Mouse (Mus musculus) midbrain, embryonic 12.5 days (tissue): ENCODE measurements around the gene Med13l. TPM values are rescaled to one million over a fixed set of nuclear protein-coding genes. Genes with fewer than 3 reads are reported as not detected.

Source experiments
- ATAC-seq: fragments of 200-750 bp; cut with Nextera tagmentation; 2 replicates; pipeline ENCODE4 v1.8.0; 2017; ENCODE audit warnings: low read depth, moderate TSS enrichment, moderate library complexity; ENCODE audit not compliant: low FRiP score
- H3K27ac ChIP-seq: fragments of 300-500 bp; sonication (generic); replicated peaks from 2 replicates; pipeline ENCODE4 v1.5.1; 2016; ENCODE audit warnings: mild to moderate bottlenecking
- H3K27me3 ChIP-seq: fragments of 300-500 bp; sonication (generic); 2 replicates; pipeline ENCODE4 v1.6.1; 2016; ENCODE audit warnings: mild to moderate bottlenecking
- H3K36me3 ChIP-seq: fragments of 300-500 bp; sonication (generic); 2 replicates; pipeline ENCODE4 v1.6.1; 2016
- H3K4me1 ChIP-seq: fragments of 300-500 bp; sonication (generic); 2 replicates; pipeline ENCODE4 v1.6.1; 2016
- H3K4me2 ChIP-seq: fragments of 300-500 bp; sonication (generic); replicated peaks from 2 replicates; pipeline ENCODE4 v1.6.1; 2016; ENCODE audit warnings: mild to moderate bottlenecking, moderate library complexity
- H3K4me3 ChIP-seq: fragments of 300-500 bp; sonication (generic); 2 replicates; pipeline ENCODE4 v1.5.1; 2016; ENCODE audit warnings: mild to moderate bottlenecking
- H3K9ac ChIP-seq: fragments of 300-500 bp; sonication (generic); replicated peaks from 2 replicates; pipeline ENCODE4 v1.6.1; 2016; ENCODE audit warnings: mild to moderate bottlenecking, moderate library complexity
- H3K9me3 ChIP-seq: fragments of 300-500 bp; sonication (generic); 2 replicates; pipeline ENCODE4 v1.6.1; 2016; ENCODE audit warnings: mild to moderate bottlenecking
- WGBS: fragments of 180-500 bp; shearing (Covaris S2); methylation state at CpG from one replicate; pipeline ENCODE4 v1.1.7; 2016; 5-methylcytosine and 5-hydroxymethylcytosine counted together
- polyA plus RNA-seq: library from polyadenylated mRNA; unstranded; fragments of >200 nt; fragmentation: Nextera tagmentation; extraction: Ambion mirVana; gene quantifications from 2 replicates; pipeline ENCODE4 v1.2.1, GENCODE M21; 2016

Gene Med13l
- polyA plus RNA-seq, 1 experiment from 2014 or later, result 14.7 TPM

DNA sequence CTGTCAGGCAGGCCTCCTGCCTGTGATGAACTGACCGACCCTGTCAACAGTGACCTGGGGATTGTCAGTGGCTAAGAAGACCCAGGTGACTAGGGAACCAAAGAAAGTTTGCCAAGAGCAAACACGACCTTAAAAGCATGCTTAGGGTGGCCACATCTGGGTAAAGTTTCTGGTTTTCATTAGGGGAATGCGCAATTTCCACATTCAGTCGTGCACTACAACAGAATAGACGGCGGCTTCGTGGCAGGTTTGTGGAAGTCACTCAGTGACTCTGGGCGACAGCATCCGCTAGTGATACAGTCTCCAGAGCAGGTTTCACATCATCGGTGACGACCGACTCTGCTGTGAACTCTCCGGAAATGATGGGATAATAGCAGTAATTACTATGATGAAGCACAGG is 34.0 kb upstream of the Med13l start:
- no peak for ATAC-seq
- no peaks in the 10 kb centered on the region for H3K36me3 ChIP-seq
- 83% methylated on average over 13 of the region's 13 CpGs for WGBS
- H3K9ac ChIP-seq, result no peak overlapping the region
- no peaks in the 10 kb centered on the region for H3K9me3 ChIP-seq
- H3K27ac ChIP-seq, result no peak overlapping the region
- no peak overlapping the region for H3K4me2 ChIP-seq
- H3K4me3 ChIP-seq, result no peak overlapping the region
- H3K4me1 ChIP-seq, result peaks cover 11% of the 10 kb centered on the region; the same call in 1 of the 2 replicates
- peaks cover 72% of the 10 kb centered on the region for H3K27me3 ChIP-seq

DNA sequence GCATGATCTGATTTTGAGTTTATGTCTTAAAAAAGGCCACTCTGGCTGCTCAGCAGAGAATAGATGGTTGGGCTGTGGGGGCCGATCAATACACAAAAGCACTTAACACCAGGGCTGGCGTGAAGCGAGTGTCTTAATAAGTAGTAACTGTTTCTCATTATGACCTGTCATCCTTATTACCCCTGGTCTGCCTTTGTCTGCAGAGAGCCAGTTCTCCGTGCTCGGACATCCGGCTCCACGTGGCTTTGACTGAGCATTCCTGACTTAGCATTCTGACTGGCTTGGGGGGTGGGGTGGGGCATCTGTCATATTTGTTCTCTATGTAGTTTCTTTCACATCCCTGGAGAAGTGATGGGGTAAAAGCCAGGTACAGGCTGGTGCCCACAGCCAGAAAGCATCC is 31.2 kb upstream of the Med13l start:
- no peaks in the 10 kb centered on the region for H3K36me3 ChIP-seq
- no peak overlapping the region for H3K4me2 ChIP-seq
- H3K9ac ChIP-seq, result 0 out of 2 replicates have a peak overlapping the region, but pooled peaks have one; percentile 4
- H3K9me3 ChIP-seq, result no peaks in the 10 kb centered on the region
- H3K4me1 ChIP-seq, result peaks cover 20% of the 10 kb centered on the region
- H3K27ac ChIP-seq, result no peak overlapping the region
- H3K27me3 ChIP-seq, result peaks cover 68% of the 10 kb centered on the region
- 9% methylated on average over 7 of the region's 7 CpGs for WGBS
- no peak for ATAC-seq
- H3K4me3 ChIP-seq, result no peak overlapping the region

GRCm38 (mm10) chr5:118532125-118532524 is 28.4 kb upstream of the Med13l start:
- Histone ChIP-seq H3K4me2 (no peak overlapping the region), H3K27me3 (peaks cover 45% of the 10 kb centered on the region), H3K36me3 (no peaks in the 10 kb centered on the region), H3K4me3 (no peak overlapping the region), H3K4me1 (peaks cover 20% of the 10 kb centered on the region), H3K9me3 (no peaks in the 10 kb centered on the region), H3K9ac (no peak overlapping the region), H3K27ac (no peak overlapping the region)
- WGBS, result 15% methylated on average over 13 of the region's 13 CpGs
- no peak for ATAC-seq

GRCm38 (mm10) chr5:118532659-118533058 is 27.8 kb upstream of the Med13l start:
- ATAC-seq, result no peak
- Histone ChIP-seq H3K27ac (no peak overlapping the region), H3K36me3 (no peaks in the 10 kb centered on the region), H3K27me3 (peaks cover 48% of the 10 kb centered on the region), H3K4me1 (peaks cover 20% of the 10 kb centered on the region), H3K4me3 (no peak overlapping the region), H3K9me3 (no peaks in the 10 kb centered on the region), H3K9ac (no peak overlapping the region), H3K4me2 (no peak overlapping the region)
- WGBS, result 51% methylated on average over 14 of the region's 15 CpGs

DNA sequence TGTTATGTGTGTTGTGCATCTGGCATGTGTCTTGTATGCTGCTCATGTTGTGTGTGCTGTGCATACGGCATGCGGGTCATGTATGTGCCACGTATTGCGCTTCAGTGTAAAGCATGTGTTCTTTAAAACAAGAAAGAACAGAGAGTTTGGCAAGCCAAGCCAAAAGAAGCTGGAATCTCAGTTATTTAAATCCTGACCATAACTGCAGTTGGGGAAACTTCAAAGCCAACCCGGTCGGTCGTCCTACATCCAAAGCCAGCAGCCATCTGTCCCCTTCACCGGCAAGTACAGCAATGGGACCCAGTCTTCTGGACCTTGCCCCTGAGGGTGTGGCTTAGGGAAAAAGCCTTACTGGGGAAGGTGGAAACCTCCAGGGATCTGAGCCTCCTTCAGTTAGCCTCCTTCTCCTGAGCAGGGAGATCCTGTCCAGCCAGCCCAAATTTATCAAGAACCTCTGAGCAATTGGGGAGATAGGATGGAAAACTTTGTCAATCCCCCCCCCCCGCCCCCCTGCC is 26.0 kb upstream of the Med13l start:
- no peak overlapping the region for H3K4me2 ChIP-seq
- no peak for ATAC-seq
- no peak overlapping the region for H3K4me3 ChIP-seq
- H3K27ac ChIP-seq, result no peak overlapping the region
- H3K27me3 ChIP-seq, result peaks cover 39% of the 10 kb centered on the region
- no peaks in the 10 kb centered on the region for H3K36me3 ChIP-seq
- 74% methylated on average over 9 of the region's 9 CpGs for WGBS
- peaks cover 11% of the 10 kb centered on the region for H3K4me1 ChIP-seq
- H3K9ac ChIP-seq, result no peak overlapping the region
- no peaks in the 10 kb centered on the region for H3K9me3 ChIP-seq

DNA sequence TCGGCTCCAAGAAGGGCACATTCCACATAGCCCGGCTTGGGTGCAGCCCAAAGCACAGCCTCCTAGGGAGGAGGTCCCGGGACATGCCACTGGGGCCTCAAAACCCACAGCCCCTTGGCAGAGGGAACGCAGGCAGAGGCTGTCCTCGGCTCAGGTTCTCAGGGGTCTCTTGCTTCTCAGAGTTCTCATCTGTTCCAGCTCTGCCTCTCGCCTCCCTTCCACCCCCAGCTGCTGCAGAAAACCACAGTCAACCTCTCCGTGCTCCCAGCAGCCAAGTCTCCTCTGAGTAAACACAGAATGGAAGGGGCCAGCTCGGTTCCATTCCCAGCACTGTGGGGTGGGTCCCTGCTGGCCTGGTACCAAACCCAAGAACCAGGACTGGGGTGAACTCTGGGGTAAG is 25.3 kb upstream of the Med13l start:
- H3K4me1 ChIP-seq, result peaks cover 9% of the 10 kb centered on the region
- no peaks in the 10 kb centered on the region for H3K9me3 ChIP-seq
- H3K27me3 ChIP-seq, result peaks cover 38% of the 10 kb centered on the region
- no peaks in the 10 kb centered on the region for H3K36me3 ChIP-seq
- 53% methylated on average over 8 of the region's 8 CpGs for WGBS
- H3K4me2 ChIP-seq, result no peak overlapping the region
- H3K27ac ChIP-seq, result no peak overlapping the region
- H3K4me3 ChIP-seq, result no peak overlapping the region
- H3K9ac ChIP-seq, result no peak overlapping the region
- ATAC-seq, result no peak

- no peak overlapping the region for H3K4me2 ChIP-seq
- peaks cover 10% of the 10 kb centered on the region for H3K27me3 ChIP-seq
- no peak for ATAC-seq
- H3K4me1 ChIP-seq, result no peaks in the 10 kb centered on the region
- no peaks in the 10 kb centered on the region for H3K36me3 ChIP-seq
- 27% methylated on average over 5 of the region's 5 CpGs for WGBS
- H3K27ac ChIP-seq, result no peak overlapping the region
- no peak overlapping the region for H3K4me3 ChIP-seq
- no peak overlapping the region for H3K9ac ChIP-seq
- peaks cover 4% of the 10 kb centered on the region; the same call in 1 of the 2 replicates for H3K9me3 ChIP-seq
Measured at GRCm38 (mm10) chr5:118538487-118538886, 22.0 kb upstream of the Med13l start.

DNA sequence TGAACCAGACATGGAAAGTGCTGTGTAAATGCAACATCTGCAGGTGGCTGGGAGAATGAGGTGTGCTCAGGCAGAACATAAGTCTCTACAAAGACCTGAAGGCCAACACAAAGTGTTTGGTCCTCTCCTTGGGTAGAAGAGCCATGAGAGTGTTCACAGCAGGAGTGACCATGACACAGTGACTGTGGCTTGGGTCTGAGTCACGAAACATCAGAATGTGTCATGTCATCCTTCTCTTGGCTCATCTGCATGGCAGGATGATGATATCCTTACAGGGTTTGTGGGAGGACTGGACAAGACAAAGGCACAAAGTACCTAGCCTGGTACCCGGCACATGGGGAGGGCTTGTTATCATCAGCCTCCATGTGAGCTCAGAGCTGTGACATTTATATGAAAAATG is 16.7 kb upstream of the Med13l start:
- Histone ChIP-seq H3K9ac (no peak overlapping the region), H3K4me1 (0 out of 2 replicates have a peak, but pooled peaks cover 2% of the 10 kb centered on the region), H3K9me3 (peaks cover 4% of the 10 kb centered on the region; the same call in 1 of the 2 replicates), H3K4me2 (no peak overlapping the region), H3K27me3 (no peaks in the 10 kb centered on the region; the same call in 1 of the 2 replicates), H3K36me3 (no peaks in the 10 kb centered on the region), H3K4me3 (no peak overlapping the region), H3K27ac (no peak overlapping the region)
- ATAC-seq, result no peak
- 87% methylated on average over 2 of the region's 2 CpGs for WGBS

- Histone ChIP-seq H3K9me3 (no peaks in the 10 kb centered on the region), H3K4me2 (no peak overlapping the region), H3K4me3 (no peak overlapping the region)
Measured at GRCm38 (mm10) chr5:118550493-118550892, 10.0 kb upstream of the Med13l start.

GRCm38 (mm10) chr5:118553290-118553689 is 7.2 kb upstream of the Med13l start:
- ATAC-seq, result no peak

More at GRCm38 (mm10) chr5:118550493-118550892, 10.0 kb upstream of the Med13l start:
- 0 out of 2 replicates have a peak overlapping the region, but pooled peaks have one; percentile 21 for H3K9ac ChIP-seq
- no peaks in the 10 kb centered on the region for H3K36me3 ChIP-seq
- 67% methylated on average over 5 of the region's 5 CpGs for WGBS
- 0 out of 2 replicates have a peak, but pooled peaks cover 2% of the 10 kb centered on the region for H3K27me3 ChIP-seq
- H3K27ac ChIP-seq, result no peak overlapping the region
- no peak for ATAC-seq
- 0 out of 2 replicates have a peak, but pooled peaks cover 3% of the 10 kb centered on the region for H3K4me1 ChIP-seq

GRCm38 (mm10) chr5:118555305-118555704 is 5.2 kb upstream of the Med13l start:
- WGBS, result 92% methylated on average over 4 of the region's 4 CpGs
- Histone ChIP-seq H3K4me2 (no peak overlapping the region), H3K27me3 (peaks cover 25% of the 10 kb centered on the region), H3K4me3 (no peak overlapping the region), H3K9ac (no peak overlapping the region), H3K27ac (no peak overlapping the region), H3K9me3 (no peaks in the 10 kb centered on the region), H3K4me1 (0 out of 2 replicates have a peak, but pooled peaks cover 3% of the 10 kb centered on the region), H3K36me3 (no peaks in the 10 kb centered on the region)
- ATAC-seq, result no peak

More at GRCm38 (mm10) chr5:118553290-118553689, 7.2 kb upstream of the Med13l start:
- Histone ChIP-seq H3K9ac (no peak overlapping the region), H3K4me2 (no peak overlapping the region), H3K36me3 (no peaks in the 10 kb centered on the region), H3K4me3 (no peak overlapping the region), H3K27ac (no peak overlapping the region), H3K4me1 (0 out of 2 replicates have a peak, but pooled peaks cover 3% of the 10 kb centered on the region), H3K9me3 (no peaks in the 10 kb centered on the region), H3K27me3 (peaks cover 18% of the 10 kb centered on the region)

GRCm38 (mm10) chr5:118556387-118556937 is 4.0 kb upstream of the Med13l start:
- Histone ChIP-seq H3K4me1 (0 out of 2 replicates have a peak, but pooled peaks cover 4% of the 10 kb centered on the region), H3K9ac (no peak overlapping the region), H3K27me3 (peaks cover 25% of the 10 kb centered on the region), H3K27ac (no peak overlapping the region), H3K4me3 (no peak overlapping the region), H3K9me3 (no peaks in the 10 kb centered on the region), H3K36me3 (no peaks in the 10 kb centered on the region), H3K4me2 (no peak overlapping the region)
- WGBS, result 33% methylated on average over 12 of the region's 12 CpGs
- ATAC-seq, result no peak
